Mouse (Mus musculus) brain, embryonic 14.5 days (tissue): ENCODE measurements around the gene Acsl4.

ENCODE experiments used
- CTCF ChIP-seq: fragments of 200-500 bp; IDR thresholded peaks from 2 replicates; pipeline ENCODE4 v1.5.1; 2012; ENCODE audit warnings: inconsistent platforms, mild to moderate bottlenecking, moderate library complexity, borderline replicate concordance; ENCODE audit not compliant: insufficient read depth, insufficient read length; ENCODE audit errors: extremely low read depth
- POLR2A ChIP-seq: fragments of 200-500 bp; IDR thresholded peaks from 2 replicates; pipeline ENCODE4 v1.6.1; 2012; ENCODE audit warnings: mild to moderate bottlenecking, inconsistent platforms, borderline replicate concordance; ENCODE audit not compliant: poor library complexity, insufficient read depth, insufficient read length, severe bottlenecking; ENCODE audit errors: extremely low read depth

DNA sequence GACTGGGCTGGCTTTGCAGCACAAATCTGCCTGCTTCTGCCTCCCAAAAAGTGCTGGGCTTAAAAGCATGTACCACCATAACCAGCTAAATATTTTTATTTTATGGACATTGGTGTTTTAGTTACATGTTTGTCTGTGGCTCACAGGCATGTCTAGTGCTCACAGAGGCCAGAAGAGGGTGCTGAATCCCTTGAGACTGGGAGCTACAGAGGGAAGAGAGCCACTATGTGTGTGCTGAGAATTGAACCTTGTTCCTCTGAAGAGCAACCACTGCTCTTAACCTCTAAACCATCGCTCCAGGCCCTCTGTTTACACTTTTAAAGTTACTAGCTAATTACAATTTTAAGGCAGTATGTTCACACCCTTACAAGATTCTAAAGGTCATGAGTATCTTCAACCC is 2.7 kb downstream of the Acsl4 start:
- TF ChIP-seq CTCF (no peak), POLR2A (no peak)
